Mouse (Mus musculus): Measurements from ENCODE around the gene Arg2. TPM values are rescaled to one million over a fixed set of nuclear protein-coding genes. Genes with fewer than 3 reads are reported as not detected.

Arg2 gene
- 10 to 100 TPM; 10.0 to 10.3 TPM for total RNA-seq (2021)

DNA sequence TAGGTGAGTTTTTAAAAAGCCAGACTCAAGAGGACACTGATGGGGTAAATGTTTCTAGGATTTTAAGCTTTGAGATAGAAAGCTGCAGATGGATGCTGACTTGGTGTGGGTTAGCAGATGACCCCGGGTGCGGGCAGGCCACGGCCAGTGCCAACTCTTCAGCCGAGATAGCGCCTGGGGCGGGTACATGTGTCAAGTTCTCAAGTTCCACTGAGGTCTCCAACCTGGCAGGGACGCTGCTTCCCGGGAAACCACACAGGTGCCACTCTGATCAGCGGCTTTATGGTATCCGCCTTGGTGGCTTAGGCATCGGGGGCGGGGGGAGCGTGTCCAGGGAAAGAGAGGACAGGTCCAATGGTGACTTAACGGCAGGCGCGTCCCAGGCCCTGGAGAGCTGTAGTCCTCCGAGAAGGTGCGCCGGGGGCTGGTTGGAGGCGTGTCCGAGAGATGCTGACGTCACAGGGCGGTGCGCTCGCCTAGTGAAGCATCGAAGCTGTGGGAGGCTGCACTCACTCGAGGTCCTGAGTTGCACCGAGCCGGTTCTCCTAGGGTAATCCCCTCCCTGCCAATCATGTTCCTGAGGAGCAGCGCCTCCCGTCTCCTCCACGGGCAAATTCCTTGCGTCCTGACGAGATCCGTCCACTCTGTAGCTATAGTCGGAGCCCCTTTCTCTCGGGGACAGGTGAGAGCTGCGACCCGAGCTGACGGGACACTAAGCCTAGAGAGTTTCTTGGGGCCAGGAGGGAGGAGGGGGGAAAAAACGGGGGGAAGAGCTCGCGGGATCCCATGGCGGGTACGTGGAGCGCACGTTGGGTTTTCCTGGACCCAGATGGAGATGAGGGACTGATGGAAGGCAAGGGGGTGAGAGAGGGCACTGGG lies at the start of gene Arg2:
Arg2 (plus strand) TSS at position 479 of the 879 bp plus-strand sequence.
- DNase-seq (ENCODE audit: extremely low spot score in 1 of 2, low spot score in 2 of 2): peak; percentile 60 to 78
- intact Hi-C loops (cut with DNase I): no loop called here

DNA sequence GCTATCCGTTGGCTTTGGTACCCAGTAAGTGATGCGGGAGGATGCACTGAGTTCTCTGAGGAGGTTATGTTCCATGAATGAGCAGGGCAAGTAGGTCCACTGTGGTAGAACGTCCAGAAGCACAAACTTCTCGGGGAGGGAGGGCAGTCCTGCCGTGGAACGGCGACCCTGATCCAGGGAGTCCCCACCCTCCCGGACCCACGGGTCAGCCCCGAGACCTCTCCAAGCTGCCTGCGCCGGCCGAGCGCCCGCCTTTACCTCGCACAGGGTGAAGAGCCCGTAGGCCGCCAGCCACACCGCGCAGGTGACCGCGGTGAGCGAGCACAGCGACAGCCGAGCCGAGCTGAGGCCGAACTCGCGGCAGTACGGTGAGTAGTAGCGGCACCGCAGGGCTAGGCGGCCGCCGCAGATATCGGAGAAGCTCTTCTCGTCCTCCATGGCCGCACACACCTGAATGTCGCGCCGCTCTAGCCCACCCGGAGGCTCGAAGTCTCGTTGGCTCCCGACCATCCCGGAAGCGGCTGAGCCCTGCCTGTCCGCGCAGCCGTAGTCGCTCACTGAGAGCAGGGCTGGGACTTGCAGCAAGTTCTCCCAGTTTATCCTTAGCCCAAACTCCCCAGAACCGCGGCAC lies 41.3 kb upstream of the Arg2 start, which contains the start of gene Pigh:
Pigh (minus strand) TSS at position 470 of the 631 bp plus-strand sequence.
- intact Hi-C loops (cut with DNase I): loop anchor here (2.0 kb wide), 1 partner anchor 170 kb away; no protein-coding TSS in a partner anchor
- peak; percentile 83 to 93 for DNase-seq (ENCODE audit: extremely low spot score in 1 of 2, low spot score in 2 of 2)

DNA sequence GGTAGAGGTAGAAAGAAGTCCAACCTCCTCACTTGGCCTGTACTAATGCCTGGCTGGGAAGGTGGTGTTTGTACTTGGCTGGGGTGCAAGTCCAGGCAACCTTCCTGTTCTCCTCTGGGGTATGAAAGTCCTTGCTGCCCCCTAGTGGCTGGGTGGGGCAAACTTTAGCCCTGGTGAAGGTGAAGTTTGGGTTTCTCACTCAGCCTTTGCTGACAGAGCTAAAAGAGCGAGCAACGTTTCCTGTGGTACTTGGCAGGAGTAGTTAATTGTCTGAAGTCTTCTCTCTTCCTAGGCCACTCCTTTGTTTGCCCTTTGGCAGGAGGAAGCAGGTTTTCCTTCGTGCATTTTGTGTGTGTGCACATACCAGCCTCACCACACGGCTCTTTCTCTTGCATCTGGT lies 38.0 kb upstream of the Arg2 start:
- DNase-seq (ENCODE audit: extremely low spot score in 1 of 2, low spot score in 2 of 2): peak in 1 of 2 experiments; percentile 42
- intact Hi-C loops (cut with DNase I): loop anchor here (2.0 kb wide), 1 partner anchor 70 kb away; no protein-coding TSS in a partner anchor

DNA sequence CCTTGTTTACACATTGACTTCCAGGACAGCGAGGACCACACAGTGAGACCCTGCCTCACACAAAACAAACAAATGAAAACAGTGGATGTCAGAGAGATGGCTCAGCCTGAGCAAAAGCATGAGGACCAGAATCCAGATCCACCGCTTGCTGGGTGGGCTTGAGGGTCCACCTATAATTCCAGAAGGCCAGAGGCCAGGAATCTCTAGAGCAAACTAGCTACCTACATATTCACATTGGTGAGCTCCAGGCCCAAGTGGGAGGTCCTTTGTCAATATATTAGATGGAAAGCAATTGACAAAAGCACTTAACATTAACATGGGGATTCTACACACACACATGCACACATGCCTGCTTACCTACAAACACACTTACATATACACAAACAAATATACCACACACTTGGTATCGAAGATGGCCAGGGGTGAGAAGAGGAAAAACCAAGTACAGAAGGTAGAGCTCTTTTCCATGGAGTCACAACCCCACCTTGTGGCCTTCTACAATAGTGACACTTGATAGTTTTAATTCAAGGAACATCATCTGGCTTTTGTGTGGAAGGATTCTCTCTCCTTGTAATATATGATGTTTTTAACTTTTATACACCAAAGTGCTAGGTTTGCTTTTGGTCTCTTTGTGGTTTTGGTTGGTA lies 33.3 kb upstream of the Arg2 start:
- intact Hi-C loops (cut with DNase I): loop anchor here (2.0 kb wide), 1 partner anchor 178 kb away; no protein-coding TSS in a partner anchor
- peak in 1 of 2 experiments; percentile 21 for DNase-seq (ENCODE audit: extremely low spot score in 1 of 2, low spot score in 2 of 2)

DNA sequence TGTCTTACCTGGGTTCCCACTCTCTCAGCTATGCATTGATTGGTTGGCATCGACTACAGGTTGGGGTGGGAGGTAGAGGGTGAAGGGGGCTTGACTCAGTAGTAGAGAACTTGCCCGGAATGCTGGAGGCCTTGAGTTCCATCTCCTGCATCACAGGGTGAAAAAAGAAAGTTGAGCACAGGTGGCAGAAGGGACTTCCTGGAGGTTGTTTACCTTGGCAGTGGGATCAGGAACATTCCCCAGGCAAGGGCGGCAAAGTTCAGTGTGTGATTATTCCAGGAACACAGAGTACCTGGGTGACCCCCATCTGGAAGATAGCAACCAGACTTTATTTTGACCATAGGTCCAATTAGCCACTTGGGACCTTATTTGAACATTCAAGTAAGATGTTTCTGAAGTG lies 26.8 kb upstream of the Arg2 start:
- intact Hi-C loops (cut with DNase I): no loop called here
- no peak for DNase-seq (ENCODE audit: extremely low spot score in 1 of 2, low spot score in 2 of 2)

DNA sequence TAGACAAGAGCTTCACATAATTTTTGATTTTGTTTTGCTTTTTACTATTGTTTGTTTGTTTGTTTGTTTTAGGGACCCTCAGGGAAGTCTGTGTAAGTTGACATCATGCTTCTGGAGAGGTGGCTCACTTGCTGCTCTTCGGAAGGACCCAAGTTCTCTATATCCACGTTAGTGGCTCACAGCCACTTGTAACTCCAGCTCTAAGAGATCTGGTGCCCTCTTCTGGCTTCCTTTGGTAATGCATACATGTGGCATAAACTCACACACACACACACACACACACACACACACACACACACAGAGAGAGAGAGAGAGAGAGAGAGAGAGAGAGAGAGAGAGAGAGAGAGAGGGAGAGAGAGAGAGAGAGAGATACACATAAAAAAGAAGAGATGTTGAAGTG lies 26.0 kb upstream of the Arg2 start:
- no peak for DNase-seq (ENCODE audit: extremely low spot score in 1 of 2, low spot score in 2 of 2)
- intact Hi-C loops (cut with DNase I): no loop called here

DNA sequence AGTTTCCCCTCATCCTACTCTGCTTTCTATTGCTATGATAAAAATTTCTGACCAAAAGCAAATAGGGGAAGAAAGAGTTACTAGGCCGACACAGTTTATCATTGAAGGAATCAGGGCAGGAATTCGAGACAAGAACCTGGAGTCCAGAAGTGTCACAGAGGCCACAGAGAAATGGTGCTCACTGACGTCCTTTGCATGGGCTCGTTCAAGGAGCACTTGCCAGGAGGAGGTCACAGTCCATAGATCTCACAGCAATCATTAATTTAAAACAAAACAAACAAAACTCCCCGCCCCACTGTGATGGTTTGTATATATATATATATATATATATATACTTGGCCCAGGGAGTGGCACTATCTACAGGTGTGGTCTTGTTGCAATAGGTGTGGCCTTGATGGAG lies 25.3 kb upstream of the Arg2 start:
- intact Hi-C loops (cut with DNase I): no loop called here
- no peak for DNase-seq (ENCODE audit: extremely low spot score in 1 of 2, low spot score in 2 of 2)

DNA sequence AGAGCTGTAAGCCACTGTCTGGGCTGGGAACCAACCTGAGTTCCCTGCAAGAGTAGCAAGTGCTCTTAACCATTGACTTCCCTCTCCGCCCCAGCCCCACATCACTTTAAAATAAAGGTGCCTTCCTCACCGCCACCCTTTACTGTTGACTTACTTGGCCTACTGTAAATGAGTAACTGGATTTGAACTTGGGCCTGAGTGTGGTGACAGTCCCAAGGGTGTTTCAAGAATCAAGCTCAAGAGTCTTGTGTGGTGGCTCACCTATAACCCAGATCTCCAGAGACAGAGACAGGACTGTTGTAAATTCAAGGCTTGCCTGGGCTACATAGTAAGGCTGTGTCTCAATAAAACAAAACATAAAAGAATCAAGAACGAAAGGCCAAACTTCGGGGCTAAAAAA lies 11.6 kb upstream of the Arg2 start:
- DNase-seq (ENCODE audit: extremely low spot score in 1 of 2, low spot score in 2 of 2): no peak
- intact Hi-C loops (cut with DNase I): no loop called here

DNA sequence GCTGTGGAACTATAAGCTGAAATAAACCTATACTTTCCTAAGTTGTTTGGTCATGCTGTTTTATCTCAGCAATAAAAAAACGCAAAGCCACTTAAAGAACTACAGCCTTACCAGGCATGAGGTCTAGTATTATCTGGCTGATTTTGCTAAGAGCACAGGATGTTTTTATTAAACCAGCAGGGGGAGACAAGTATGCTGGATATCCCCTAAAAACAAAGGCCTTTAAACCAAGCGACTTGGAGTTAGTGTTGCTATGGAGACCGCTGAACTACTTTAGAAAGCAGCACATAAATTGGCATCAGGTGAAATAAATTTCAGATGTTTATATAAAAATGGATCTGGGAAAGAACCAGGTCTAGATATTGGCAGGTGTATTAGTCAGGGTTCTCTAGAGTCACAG lies 7.8 kb upstream of the Arg2 start:
- DNase-seq (ENCODE audit: extremely low spot score in 1 of 2, low spot score in 2 of 2): peak in 1 of 2 experiments; percentile 9
- intact Hi-C loops (cut with DNase I): no loop called here

DNA sequence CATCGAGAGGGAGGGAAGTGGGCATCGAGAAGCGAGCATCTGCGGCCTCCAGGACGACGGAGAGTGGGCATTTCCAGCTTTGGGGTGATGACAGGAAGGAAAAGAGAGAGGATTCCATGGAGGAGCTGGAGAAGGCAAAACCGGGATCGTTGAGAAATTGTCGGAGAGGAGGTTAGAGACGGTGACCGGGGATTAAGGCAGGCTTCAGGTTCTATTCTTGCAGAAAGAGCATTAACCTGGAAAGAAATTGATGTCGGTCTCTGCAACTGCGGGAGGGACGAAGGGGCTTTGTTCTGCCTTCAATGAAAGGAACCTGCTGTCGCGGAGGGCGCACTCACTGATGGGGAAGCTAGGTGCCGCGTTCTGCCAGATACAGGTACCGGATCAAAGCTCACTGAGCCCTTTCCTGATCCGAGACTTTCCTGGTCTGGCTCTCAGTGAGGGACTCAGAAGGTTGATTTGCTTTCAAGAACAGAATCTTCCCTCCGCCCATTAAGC lies 650 bp downstream of the Arg2 start:
- intact Hi-C loops (cut with DNase I): no loop called here
- no peak for DNase-seq (ENCODE audit: extremely low spot score in 1 of 2, low spot score in 2 of 2)

DNA sequence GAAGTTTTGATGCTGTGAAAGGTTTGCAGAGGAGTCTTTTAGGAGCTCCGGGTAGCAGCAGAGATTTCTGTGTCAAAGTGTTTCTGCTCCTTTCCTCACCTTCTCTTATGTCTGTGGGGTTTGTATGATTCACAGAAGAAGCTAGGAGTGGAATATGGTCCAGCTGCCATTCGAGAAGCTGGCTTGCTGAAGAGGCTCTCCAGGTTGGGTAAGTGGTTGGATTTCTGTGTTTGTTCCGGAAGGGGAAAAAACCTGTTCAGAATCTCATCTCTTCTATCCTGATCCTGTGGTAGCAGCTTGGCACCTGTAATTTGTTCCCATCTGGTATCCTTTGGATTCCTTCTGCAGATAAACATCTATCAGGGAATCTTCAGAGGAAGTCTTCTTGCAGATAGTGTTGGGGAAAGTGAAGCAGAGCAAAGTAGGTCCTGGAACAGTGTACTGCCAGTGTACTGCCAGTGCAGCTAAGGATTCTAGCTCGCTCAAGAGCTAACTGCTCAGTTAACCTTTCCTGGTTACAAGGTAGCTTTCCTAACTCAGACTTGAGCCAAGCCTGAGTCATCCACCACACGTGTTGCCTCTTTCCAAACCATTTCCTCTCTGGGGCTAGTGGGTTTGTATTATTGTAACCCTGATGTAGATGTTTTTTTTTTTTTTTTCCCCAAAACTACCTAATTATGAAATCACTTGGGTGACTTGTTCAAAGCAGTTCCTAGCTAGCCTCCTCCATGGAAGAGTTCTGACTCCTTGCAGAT lies 1.3 kb downstream of the Arg2 start:
- no peak for DNase-seq (ENCODE audit: extremely low spot score in 1 of 2, low spot score in 2 of 2)
- intact Hi-C loops (cut with DNase I): no loop called here

DNA sequence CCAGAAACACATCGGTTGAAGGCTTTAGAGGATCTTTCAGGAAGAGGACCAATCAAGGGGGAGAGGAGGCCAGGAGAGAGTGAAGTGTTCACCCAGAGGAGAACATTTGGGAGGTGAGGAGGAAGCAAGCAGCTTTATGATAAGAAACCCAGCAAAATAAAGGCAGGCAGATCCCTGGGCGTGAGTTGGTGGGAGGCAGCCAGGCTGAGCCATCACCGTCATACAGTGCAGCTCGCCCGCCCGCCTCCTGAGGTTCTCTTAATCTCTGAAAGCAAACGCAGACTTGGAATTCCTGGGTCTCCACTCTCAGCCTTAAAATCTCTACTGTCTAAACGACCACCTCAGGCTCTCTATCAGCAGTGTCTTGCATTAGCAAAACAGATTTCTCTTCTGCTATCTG lies 4.1 kb downstream of the Arg2 start:
- intact Hi-C loops (cut with DNase I): no loop called here

DNA sequence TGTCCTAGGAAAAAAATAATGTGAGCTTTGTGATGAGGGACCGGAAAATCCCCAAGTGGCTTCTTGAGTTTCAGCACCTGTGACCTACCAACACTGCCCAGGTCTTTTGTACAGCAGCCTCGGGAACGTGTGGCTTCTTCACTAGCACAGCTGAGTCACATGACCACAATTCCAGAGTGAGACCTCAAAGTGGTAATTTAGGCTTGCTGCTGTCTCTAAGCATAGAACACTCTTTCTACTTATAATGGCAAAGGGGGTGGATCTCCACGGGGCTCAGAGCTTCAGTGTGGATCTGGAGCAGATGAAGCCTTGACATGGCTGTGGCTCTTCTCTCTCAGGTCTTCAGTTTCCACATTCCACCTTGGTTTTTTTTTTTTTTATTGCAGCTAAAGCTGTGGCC lies 4.5 kb downstream of the Arg2 start:
- intact Hi-C loops (cut with DNase I): no loop called here
- no peak for DNase-seq (ENCODE audit: extremely low spot score in 1 of 2, low spot score in 2 of 2)

More for the DNA sequence above, 4.1 kb downstream of the Arg2 start:
- DNase-seq (ENCODE audit: extremely low spot score in 1 of 2, low spot score in 2 of 2): no peak

DNA sequence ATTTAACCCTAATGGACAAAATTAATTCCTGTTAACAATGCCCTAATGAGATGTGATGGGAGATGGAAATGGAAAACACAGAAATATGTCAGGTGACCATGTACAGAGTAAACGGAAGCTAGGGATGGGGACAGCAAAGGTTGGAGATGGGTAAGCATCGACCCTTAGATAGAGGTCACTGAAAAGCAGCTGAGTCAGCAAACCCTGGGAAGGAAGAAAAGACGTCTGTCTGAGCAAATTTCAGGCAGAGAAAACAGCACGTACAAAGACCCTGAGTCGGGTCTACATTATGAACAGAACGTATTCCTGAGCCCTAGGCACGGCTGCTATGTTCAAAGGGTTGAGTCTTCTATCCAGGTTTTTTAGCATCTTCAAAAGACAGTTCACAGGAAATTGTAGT lies 6.4 kb downstream of the Arg2 start:
- intact Hi-C loops (cut with DNase I): no loop called here

DNA sequence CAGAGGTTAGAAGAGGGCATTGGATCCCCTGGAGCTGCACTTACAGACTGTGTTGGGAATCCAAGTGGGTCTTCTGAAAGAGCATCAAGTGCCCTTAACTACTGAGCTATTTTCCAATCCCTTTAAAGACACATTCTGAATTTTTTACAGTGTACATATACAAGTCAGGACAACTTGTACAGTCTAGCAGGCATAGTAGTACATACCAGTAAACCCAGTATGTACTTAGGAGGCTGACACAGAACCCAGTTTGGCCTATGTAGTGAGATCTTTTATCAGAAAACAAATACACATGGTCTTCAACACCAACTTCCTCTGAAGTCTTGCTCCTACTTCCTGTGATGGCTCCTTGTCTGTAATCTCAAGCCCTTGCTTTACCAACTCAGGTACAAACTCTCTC lies 8.4 kb downstream of the Arg2 start:
- DNase-seq (ENCODE audit: extremely low spot score in 1 of 2, low spot score in 2 of 2): no peak
- intact Hi-C loops (cut with DNase I): no loop called here

More for the DNA sequence above, 6.4 kb downstream of the Arg2 start:
- DNase-seq (ENCODE audit: extremely low spot score in 1 of 2, low spot score in 2 of 2): no peak

DNA sequence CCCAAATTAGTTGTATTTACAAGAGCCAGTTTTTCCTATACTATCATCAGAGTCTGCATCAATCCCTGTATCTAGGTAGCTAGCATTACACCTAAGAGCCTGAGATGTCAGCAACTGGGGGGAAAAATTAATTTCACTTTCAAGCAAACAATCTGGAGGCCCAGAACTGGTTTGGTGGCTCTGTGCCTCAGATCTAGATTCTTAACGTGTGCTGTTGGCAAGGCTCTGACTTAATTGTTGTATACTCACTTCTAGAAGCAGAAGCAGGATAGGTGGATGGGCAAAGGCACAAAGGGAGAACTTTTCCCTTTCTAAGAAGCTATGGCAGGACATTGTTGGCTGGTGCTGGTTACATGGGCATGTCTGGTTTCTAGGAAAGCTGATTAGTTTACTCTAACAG lies 8.8 kb downstream of the Arg2 start:
- intact Hi-C loops (cut with DNase I): no loop called here
- no peak for DNase-seq (ENCODE audit: extremely low spot score in 1 of 2, low spot score in 2 of 2)

DNA sequence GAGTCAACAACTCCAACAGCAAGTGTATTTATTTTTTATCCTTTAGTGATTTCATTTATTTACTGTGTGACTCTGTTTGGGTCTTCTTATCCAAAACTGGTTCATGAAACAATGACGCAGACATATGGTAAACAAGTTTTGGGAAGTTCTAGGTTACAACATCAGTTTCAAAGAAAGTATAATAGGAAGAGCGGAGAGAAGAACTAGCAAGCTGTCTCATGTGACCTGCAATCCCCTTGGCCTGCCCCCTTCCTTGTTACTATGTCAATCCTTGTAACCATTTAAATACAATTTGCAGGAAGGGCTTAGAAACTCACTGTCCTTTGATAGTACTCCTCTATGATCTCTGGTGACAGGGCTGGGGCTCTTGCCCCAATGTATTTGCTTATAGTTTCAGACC lies 10.2 kb downstream of the Arg2 start:
- intact Hi-C loops (cut with DNase I): no loop called here
- DNase-seq (ENCODE audit: extremely low spot score in 1 of 2, low spot score in 2 of 2): no peak

DNA sequence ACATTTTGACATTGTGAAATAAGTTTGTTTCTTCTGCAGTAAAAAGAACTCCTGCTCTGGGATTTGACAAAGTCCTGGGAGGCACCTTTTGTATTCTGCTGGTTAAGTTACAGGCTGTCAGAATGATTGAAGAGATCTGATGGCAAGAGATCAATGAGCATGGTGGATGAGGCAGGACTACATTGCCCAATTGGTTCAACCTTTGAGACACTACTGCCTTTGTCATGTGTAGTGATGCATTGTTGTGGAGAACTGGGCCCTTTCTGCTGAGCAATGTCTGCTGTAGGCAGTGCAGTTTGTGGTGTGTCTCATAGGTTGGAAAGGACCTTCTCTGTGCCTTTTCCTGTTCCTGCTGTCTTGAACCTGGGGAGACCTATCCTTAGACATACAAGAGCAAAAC lies 10.8 kb downstream of the Arg2 start:
- intact Hi-C loops (cut with DNase I): no loop called here
- no peak for DNase-seq (ENCODE audit: extremely low spot score in 1 of 2, low spot score in 2 of 2)

DNA sequence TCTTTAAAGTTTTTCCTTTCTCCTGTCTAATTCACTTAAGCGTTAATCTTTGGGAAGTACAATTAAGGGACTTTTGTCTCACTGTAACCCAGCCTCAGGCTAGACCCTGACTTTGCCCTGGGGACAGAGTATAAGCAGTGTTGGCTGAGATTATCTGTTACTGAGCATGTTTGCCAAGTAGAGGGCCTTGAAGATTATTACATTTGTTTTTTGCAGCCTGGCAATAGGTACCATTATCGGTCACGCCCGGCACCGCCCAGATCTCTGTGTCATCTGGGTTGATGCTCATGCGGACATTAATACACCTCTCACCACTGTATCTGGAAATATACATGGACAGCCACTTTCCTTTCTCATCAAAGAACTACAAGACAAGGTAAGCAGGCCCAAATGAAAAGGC lies 19.1 kb downstream of the Arg2 start:
- intact Hi-C loops (cut with DNase I): no loop called here
- no peak for DNase-seq (ENCODE audit: extremely low spot score in 1 of 2, low spot score in 2 of 2)
